Mouse (Mus musculus): ENCODE measurements around the gene Efr3b. TPM values are rescaled to one million over a fixed set of nuclear protein-coding genes. Genes with fewer than 3 reads are reported as not detected.

Efr3b gene
- total and polyA plus RNA-seq, 2 experiments: 0.09 to 0.16 TPM

GRCm38 (mm10) chr12:4065498-4065897 lies 26.8 kb upstream of the Efr3b start:
- H3K9ac ChIP-seq (ENCODE audit: low read depth, low read length): no peak overlapping the region
- H3K36me3 ChIP-seq (ENCODE audit: control insufficient read depth, insufficient read depth, low read length): no peaks in the 10 kb centered on the region
- no peak for DNase-seq (ENCODE audit: extremely low read depth, low read depth, low spot score)
- H3K79me2 ChIP-seq (ENCODE audit: control insufficient read depth, insufficient read depth, low read length): no peaks in the 10 kb centered on the region
- H3K4me1 ChIP-seq (ENCODE audit: control insufficient read depth, insufficient read depth, low read length): no peaks in the 10 kb centered on the region
- peaks cover 4% of the 10 kb centered on the region; the same call in 1 of the 2 replicates for H3K27me3 ChIP-seq (ENCODE audit: control insufficient read depth, insufficient read depth, low read length)
- no peak overlapping the region for H3K4me3 ChIP-seq (ENCODE audit: insufficient read depth, low read depth, low read length)
- no peak for TF ChIP-seq CTCF (IDR thresholded peaks at IDR 0.05; ENCODE audit: low read depth, low read length)
- TF ChIP-seq POLR2A (IDR thresholded peaks at IDR 0.05; ENCODE audit: extremely low read depth, insufficient read depth, low read length): no peak
- no peak overlapping the region for H3K27ac ChIP-seq (replicated peaks; ENCODE audit: insufficient read depth, low read depth, low read length)
- 93% methylated on average over 2 of the region's 2 CpGs for WGBS

- no peaks in the 10 kb centered on the region for H3K79me2 ChIP-seq (ENCODE audit: control insufficient read depth, insufficient read depth, low read length)
- no peak overlapping the region for H3K27ac ChIP-seq (replicated peaks; ENCODE audit: insufficient read depth, low read depth, low read length)
- no peak for TF ChIP-seq CTCF (IDR thresholded peaks at IDR 0.05; ENCODE audit: low read depth, low read length)
- H3K4me3 ChIP-seq (ENCODE audit: insufficient read depth, low read depth, low read length): no peak overlapping the region
- H3K27me3 ChIP-seq (ENCODE audit: control insufficient read depth, insufficient read depth, low read length): no peaks in the 10 kb centered on the region
- H3K9ac ChIP-seq (ENCODE audit: low read depth, low read length): no peak overlapping the region
- H3K36me3 ChIP-seq (ENCODE audit: control insufficient read depth, insufficient read depth, low read length): no peaks in the 10 kb centered on the region
- no peaks in the 10 kb centered on the region for H3K4me1 ChIP-seq (ENCODE audit: control insufficient read depth, insufficient read depth, low read length)
- WGBS: 77% methylated on average over 4 of the region's 4 CpGs
- no peak for DNase-seq (ENCODE audit: extremely low read depth, low read depth, low spot score)
Observed at GRCm38 (mm10) chr12:4059683-4060082, 21.0 kb upstream of the Efr3b start.

DNA sequence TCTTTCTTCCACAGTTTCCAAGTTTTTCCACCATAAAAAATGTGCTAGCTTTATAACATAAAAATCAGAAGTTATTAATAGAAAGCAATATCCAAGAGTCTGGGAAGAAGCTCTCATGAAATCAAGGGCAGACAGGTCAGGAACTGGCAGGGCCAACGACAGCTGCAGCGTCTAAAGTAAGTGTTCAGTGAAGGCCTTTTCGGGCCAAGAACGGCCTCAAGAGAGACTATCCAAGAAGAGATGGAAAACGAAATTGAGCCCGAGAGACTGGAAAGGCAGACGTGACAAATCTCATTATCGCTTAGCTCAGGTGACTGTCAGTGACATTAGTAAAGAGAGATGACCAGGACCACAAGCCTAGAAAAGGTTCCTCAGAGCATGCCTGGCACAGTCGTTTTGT lies 19.6 kb upstream of the Efr3b start:
- no peak overlapping the region for H3K4me3 ChIP-seq (ENCODE audit: insufficient read depth, low read depth, low read length)
- TF ChIP-seq CTCF (IDR thresholded peaks at IDR 0.05; ENCODE audit: low read depth, low read length) (no peak), POLR2A (IDR thresholded peaks at IDR 0.05; ENCODE audit: extremely low read depth, insufficient read depth, low read length) (no peak)

GRCm38 (mm10) chr12:4054845-4055244 lies 16.1 kb upstream of the Efr3b start:
- WGBS: 35% methylated on average over 4 of the region's 4 CpGs
- no peaks in the 10 kb centered on the region for H3K27me3 ChIP-seq (ENCODE audit: control insufficient read depth, insufficient read depth, low read length)
- TF ChIP-seq CTCF (IDR thresholded peaks at IDR 0.05; ENCODE audit: low read depth, low read length) (no peak), POLR2A (IDR thresholded peaks at IDR 0.05; ENCODE audit: extremely low read depth, insufficient read depth, low read length) (no peak)
- no peaks in the 10 kb centered on the region for H3K4me1 ChIP-seq (ENCODE audit: control insufficient read depth, insufficient read depth, low read length)
- H3K79me2 ChIP-seq (ENCODE audit: control insufficient read depth, insufficient read depth, low read length): no peaks in the 10 kb centered on the region
- H3K9ac ChIP-seq (ENCODE audit: low read depth, low read length): no peak overlapping the region
- H3K27ac ChIP-seq (replicated peaks; ENCODE audit: insufficient read depth, low read depth, low read length): no peak overlapping the region
- H3K4me3 ChIP-seq (ENCODE audit: insufficient read depth, low read depth, low read length): no peak overlapping the region
- DNase-seq (ENCODE audit: extremely low read depth, low read depth, low spot score): no peak
- no peaks in the 10 kb centered on the region for H3K36me3 ChIP-seq (ENCODE audit: control insufficient read depth, insufficient read depth, low read length)

More for the DNA sequence above, 19.6 kb upstream of the Efr3b start:
- no peaks in the 10 kb centered on the region for H3K4me1 ChIP-seq (ENCODE audit: control insufficient read depth, insufficient read depth, low read length)
- no peak overlapping the region for H3K9ac ChIP-seq (ENCODE audit: low read depth, low read length)
- H3K79me2 ChIP-seq (ENCODE audit: control insufficient read depth, insufficient read depth, low read length): no peaks in the 10 kb centered on the region
- 80% methylated on average over 9 of the region's 9 CpGs for WGBS
- H3K36me3 ChIP-seq (ENCODE audit: control insufficient read depth, insufficient read depth, low read length): no peaks in the 10 kb centered on the region
- no peak for DNase-seq (ENCODE audit: extremely low read depth, low read depth, low spot score)
- no peaks in the 10 kb centered on the region for H3K27me3 ChIP-seq (ENCODE audit: control insufficient read depth, insufficient read depth, low read length)
- no peak overlapping the region for H3K27ac ChIP-seq (replicated peaks; ENCODE audit: insufficient read depth, low read depth, low read length)

- Histone ChIP-seq H3K4me1 (ENCODE audit: control insufficient read depth, insufficient read depth, low read length) (no peaks in the 10 kb centered on the region), H3K27ac (replicated peaks; ENCODE audit: insufficient read depth, low read depth, low read length) (no peak overlapping the region)
- WGBS: 61% methylated on average over 3 of the region's 3 CpGs
Observed at GRCm38 (mm10) chr12:4053643-4054042, 14.9 kb upstream of the Efr3b start.

GRCm38 (mm10) chr12:4050861-4051425 lies 12.2 kb upstream of the Efr3b start:
- no peaks in the 10 kb centered on the region for H3K27me3 ChIP-seq (ENCODE audit: control insufficient read depth, insufficient read depth, low read length)
- no peak overlapping the region for H3K9ac ChIP-seq (ENCODE audit: low read depth, low read length)
- H3K4me1 ChIP-seq (ENCODE audit: control insufficient read depth, insufficient read depth, low read length): no peaks in the 10 kb centered on the region
- no peak for DNase-seq (ENCODE audit: extremely low read depth, low read depth, low spot score)
- no peaks in the 10 kb centered on the region for H3K79me2 ChIP-seq (ENCODE audit: control insufficient read depth, insufficient read depth, low read length)
- no peak for TF ChIP-seq POLR2A (IDR thresholded peaks at IDR 0.05; ENCODE audit: extremely low read depth, insufficient read depth, low read length)
- TF ChIP-seq CTCF (IDR thresholded peaks at IDR 0.05; ENCODE audit: low read depth, low read length): no peak
- no peak overlapping the region for H3K4me3 ChIP-seq (ENCODE audit: insufficient read depth, low read depth, low read length)
- WGBS: 61% methylated on average over 9 of the region's 9 CpGs
- H3K27ac ChIP-seq (replicated peaks; ENCODE audit: insufficient read depth, low read depth, low read length): no peak overlapping the region
- no peaks in the 10 kb centered on the region for H3K36me3 ChIP-seq (ENCODE audit: control insufficient read depth, insufficient read depth, low read length)

More at GRCm38 (mm10) chr12:4053643-4054042, 14.9 kb upstream of the Efr3b start:
- H3K36me3 ChIP-seq (ENCODE audit: control insufficient read depth, insufficient read depth, low read length): no peaks in the 10 kb centered on the region
- DNase-seq (ENCODE audit: extremely low read depth, low read depth, low spot score): no peak
- no peak overlapping the region for H3K9ac ChIP-seq (ENCODE audit: low read depth, low read length)
- H3K27me3 ChIP-seq (ENCODE audit: control insufficient read depth, insufficient read depth, low read length): no peaks in the 10 kb centered on the region
- H3K4me3 ChIP-seq (ENCODE audit: insufficient read depth, low read depth, low read length): no peak overlapping the region
- no peak for TF ChIP-seq POLR2A (IDR thresholded peaks at IDR 0.05; ENCODE audit: extremely low read depth, insufficient read depth, low read length)
- TF ChIP-seq CTCF (IDR thresholded peaks at IDR 0.05; ENCODE audit: low read depth, low read length): no peak
- no peaks in the 10 kb centered on the region for H3K79me2 ChIP-seq (ENCODE audit: control insufficient read depth, insufficient read depth, low read length)
